Comparison of ENCODE assay signal across 12 mouse cellular contexts in the genomic region with DNA sequence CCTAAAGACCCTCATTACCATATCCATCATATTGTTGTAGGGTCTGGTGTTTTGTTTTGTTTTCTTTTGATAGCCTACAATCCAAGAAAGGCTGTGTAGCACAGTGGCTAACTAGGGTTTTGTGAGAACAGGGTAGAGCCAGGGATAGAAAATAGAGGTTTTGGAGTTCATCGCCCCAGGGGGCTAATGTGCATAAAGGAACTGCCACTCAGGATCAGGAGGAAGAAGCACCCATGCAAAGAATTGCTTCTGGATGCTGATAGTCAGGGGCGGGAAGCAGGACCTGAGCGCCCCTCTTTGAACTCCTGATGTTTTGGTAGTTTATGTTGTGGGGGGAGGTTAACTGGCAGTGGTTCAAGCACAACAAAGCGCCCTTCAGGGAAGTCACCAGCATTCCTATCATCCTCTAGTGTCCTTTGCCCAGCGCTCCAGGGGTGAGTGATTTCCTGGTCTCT.
A peak's percentile ranks its signal among the peaks of the same experiment; 100 is the strongest.
DNase-seq lines count a peak whose midpoint lies in the region; ATAC-seq lines count a peak whose summit lies in the region.
"Had no signal": no experiment of that assay in that cellular context is flagged by ENCODE, and none has a peak within 500 bp of the region (broad histone marks: within the 10 kb centered on the region; RNA-seq: fewer than 3 reads in every experiment).

No protein-coding gene starts in this region.

- H3K36me3 ChIP-seq in heart, embryonic 15.5 days, result no peaks in the 10 kb centered on the region
- H3K36me3 ChIP-seq in heart, embryonic 10.5 days, result no peaks in the 10 kb centered on the region
- H3K36me3 ChIP-seq in midbrain, embryonic 13.5 days, result no peaks in the 10 kb centered on the region
- H3K36me3 ChIP-seq: embryonic facial prominence, embryonic 12.5 days had no signal

- no peak overlapping the region for H3K9ac ChIP-seq in heart, embryonic 15.5 days
- H3K9ac ChIP-seq in midbrain, embryonic 13.5 days (replicated peaks), result no peak overlapping the region
- H3K9ac ChIP-seq: embryonic facial prominence, embryonic 12.5 days had no signal

- peaks cover 10% of the 10 kb centered on the region for H3K4me1 ChIP-seq in heart, embryonic 15.5 days (replicated peaks)
- H3K4me1 ChIP-seq in heart, embryonic 10.5 days, result 0 out of 2 replicates have a peak, but pooled peaks cover 6% of the 10 kb centered on the region
- peaks cover 9% of the 10 kb centered on the region for H3K4me1 ChIP-seq in midbrain, embryonic 13.5 days (replicated peaks)
- H3K4me1 ChIP-seq: embryonic facial prominence, embryonic 12.5 days had no signal

- no peak overlapping the region for H3K4me3 ChIP-seq in heart, embryonic 15.5 days
- no peak overlapping the region for H3K4me3 ChIP-seq in heart, embryonic 10.5 days
- H3K4me3 ChIP-seq in midbrain, embryonic 13.5 days (replicated peaks), result no peak overlapping the region
- H3K4me3 ChIP-seq: embryonic facial prominence, embryonic 12.5 days; left cerebral cortex, adult 2 months had no signal

- no peaks in the 10 kb centered on the region for H3K9me3 ChIP-seq in heart, embryonic 15.5 days (replicated peaks)
- no peaks in the 10 kb centered on the region for H3K9me3 ChIP-seq in heart, embryonic 10.5 days
- H3K9me3 ChIP-seq in midbrain, embryonic 13.5 days, result no peaks in the 10 kb centered on the region
- H3K9me3 ChIP-seq: embryonic facial prominence, embryonic 12.5 days had no signal

- no peak for ATAC-seq in heart, embryonic 15.5 days (replicated peaks; ENCODE audit: insufficient number of reproducible peaks, insufficient read depth, low FRiP score, low read depth)
- peak; percentile 88 for ATAC-seq in midbrain, embryonic 13.5 days

- no peak overlapping the region for H3K27ac ChIP-seq in heart, embryonic 15.5 days
- no peak overlapping the region for H3K27ac ChIP-seq in heart, embryonic 10.5 days
- H3K27ac ChIP-seq in midbrain, embryonic 13.5 days, result no peak overlapping the region
- H3K27ac ChIP-seq: embryonic facial prominence, embryonic 12.5 days; left cerebral cortex, adult 2 months had no signal

- peak overlapping the region; percentile 32 for H3K4me2 ChIP-seq in heart, embryonic 15.5 days
- 0 out of 2 replicates have a peak overlapping the region, but pooled peaks have one; percentile 1 for H3K4me2 ChIP-seq in midbrain, embryonic 13.5 days (replicated peaks)
- H3K4me2 ChIP-seq: embryonic facial prominence, embryonic 12.5 days had no signal

- 20% methylated on average over 5 of the region's 5 CpGs for WGBS in heart, embryonic 15.5 days
- 23% methylated on average over 5 of the region's 5 CpGs for WGBS in heart, embryonic 10.5 days
- WGBS in midbrain, embryonic 13.5 days, result 8% methylated on average over 5 of the region's 5 CpGs

- no peak for DNase-seq in heart, embryonic 10.5 days (ENCODE audit: low spot score)
- peak; percentile 75 for DNase-seq in embryo, embryonic 10.5 days (ENCODE audit: low spot score)
- DNase-seq in kidney, adult 11 months, result peak; percentile 51
- DNase-seq in adipocyte (ENCODE audit: low spot score), result no peak
- DNase-seq in layer of hippocampus, postnatal 36 days, result no peak
- DNase-seq in heart, adult 18-20 months, result no peak
- DNase-seq: adrenal gland, adult 2 months; gastrocnemius, postnatal 10 days had no signal

- no peaks in the 10 kb centered on the region for H3K27me3 ChIP-seq in heart, embryonic 15.5 days
- H3K27me3 ChIP-seq in heart, embryonic 10.5 days (ENCODE audit: insufficient read depth, poor library complexity, severe bottlenecking), result no peaks in the 10 kb centered on the region; the same call in 1 of the 2 replicates
- H3K27me3 ChIP-seq in midbrain, embryonic 13.5 days, result peaks cover 3% of the 10 kb centered on the region; the same call in 1 of the 2 replicates
- H3K27me3 ChIP-seq: embryonic facial prominence, embryonic 12.5 days had no signal

Comparison
In these comparisons a context has a peak if more than half of its experiments do, and no peak if none do; other contexts are left out.
1. DNase-seq: peak in embryo, embryonic 10.5 days (single experiment) and kidney, adult 11 months (single experiment); none in heart, embryonic 10.5 days (single experiment), adipocyte (single experiment), layer of hippocampus, postnatal 36 days (0 of 2) and heart, adult 18-20 months (0 of 2).